29 mouse cellular contexts compared by ENCODE assay signal in genomic region chr15:68457239-68457638, GRCm38 (mm10).
"Had no signal": no experiment of that assay in that cellular context is flagged by ENCODE, and none has a peak within 500 bp of the region (broad histone marks: within the 10 kb centered on the region; RNA-seq: fewer than 3 reads in every experiment).

No protein-coding gene starts in this region.

- H3K4me3 ChIP-seq: gastrocnemius, adult 2 months; heart, adult 2 months; heart, embryonic 13.5 days; heart, embryonic 15.5 days; hindbrain, embryonic 10.5 days; hindbrain, embryonic 12.5 days; intestine, embryonic 15.5 days; layer of hippocampus, adult 2 months; limb, embryonic 13.5 days; limb, embryonic 15.5 days had no signal

- DNase-seq: gastrocnemius, adult 2 months; gastrocnemius, postnatal 10 days; gastrocnemius, postnatal 25 days; heart, adult 2 months; heart, postnatal 14 days; heart, postnatal 36 days; kidney, adult 18-20 months; kidney, adult 8-10 months; kidney, postnatal 10 days; kidney, postnatal 25 days; kidney, postnatal 4 days; layer of hippocampus, postnatal 36 days; left cerebral cortex, postnatal 4 days had no signal

- H3K27me3 ChIP-seq: heart, embryonic 13.5 days; heart, embryonic 15.5 days; hindbrain, embryonic 12.5 days; intestine, embryonic 15.5 days; limb, embryonic 13.5 days; limb, embryonic 15.5 days had no signal

- H3K4me2 ChIP-seq: heart, embryonic 11.5 days; heart, embryonic 13.5 days; heart, embryonic 15.5 days; hindbrain, embryonic 12.5 days; hindbrain, embryonic 14.5 days; intestine, embryonic 15.5 days; limb, embryonic 13.5 days; limb, embryonic 15.5 days; liver, embryonic 11.5 days had no signal

- H3K27ac ChIP-seq: gastrocnemius, adult 2 months; heart, adult 2 months; heart, embryonic 13.5 days; heart, embryonic 15.5 days; hindbrain, embryonic 10.5 days; hindbrain, embryonic 12.5 days; hindbrain, embryonic 14.5 days; intestine, embryonic 15.5 days; layer of hippocampus, adult 2 months; limb, embryonic 13.5 days; limb, embryonic 15.5 days; liver, embryonic 14.5 days had no signal

- H3K9ac ChIP-seq: heart, embryonic 13.5 days; heart, embryonic 15.5 days; hindbrain, embryonic 12.5 days; hindbrain, embryonic 14.5 days; intestine, embryonic 15.5 days; limb, embryonic 13.5 days; limb, embryonic 15.5 days; liver, embryonic 14.5 days had no signal

- H3K4me1 ChIP-seq: hindbrain, embryonic 10.5 days; hindbrain, embryonic 12.5 days; intestine, embryonic 15.5 days; limb, embryonic 13.5 days; limb, embryonic 15.5 days had no signal

- ATAC-seq: forebrain, embryonic 16.5 days; hindbrain, embryonic 16.5 days; inflammation-experienced regulatory T-cells, adult 6 months; intestine, embryonic 15.5 days; intestine, postnatal 0 days had no signal

- H3K9me3 ChIP-seq: heart, embryonic 13.5 days; heart, embryonic 15.5 days; hindbrain, embryonic 10.5 days; hindbrain, embryonic 12.5 days; intestine, embryonic 15.5 days; limb, embryonic 13.5 days; limb, embryonic 15.5 days had no signal

- H3K36me3 ChIP-seq: heart, embryonic 13.5 days; heart, embryonic 15.5 days; hindbrain, embryonic 10.5 days; hindbrain, embryonic 12.5 days; intestine, embryonic 15.5 days; limb, embryonic 13.5 days; limb, embryonic 15.5 days had no signal
